Mouse (Mus musculus) stomach, embryonic 14.5 days (tissue): ENCODE measurements around the gene Entpd7. TPM values are rescaled to one million over a fixed set of nuclear protein-coding genes. Genes with fewer than 3 reads are reported as not detected.
A peak's percentile ranks its signal among the peaks of the same experiment; 100 is the strongest.

Experiments used
- ATAC-seq: fragments of 200-750 bp; cut with Nextera tagmentation; 2 replicates; pipeline ENCODE4 v1.8.0; 2017; ENCODE audit warnings: low read depth, moderate TSS enrichment; ENCODE audit not compliant: insufficient number of reproducible peaks, insufficient read depth, low FRiP score
- H3K27ac ChIP-seq: fragments of 300-500 bp; sonication (generic); 2 replicates; pipeline ENCODE4 v1.5.1; 2014; ENCODE audit warnings: mild to moderate bottlenecking, low read length, moderate library complexity, mixed read lengths
- H3K27me3 ChIP-seq: fragments of 300-500 bp; sonication (generic); 2 replicates; pipeline ENCODE4 v1.6.1; 2014; ENCODE audit warnings: low read length, control low read depth, mixed read lengths; ENCODE audit not compliant: control insufficient read depth, insufficient read depth
- H3K36me3 ChIP-seq: fragments of 300-500 bp; sonication (generic); 2 replicates; pipeline ENCODE4 v1.6.1; 2014; ENCODE audit warnings: mild to moderate bottlenecking, control low read depth, low read length, moderate library complexity, mixed read lengths; ENCODE audit not compliant: control insufficient read depth, insufficient read depth
- H3K4me1 ChIP-seq: fragments of 300-500 bp; sonication (generic); 2 replicates; pipeline ENCODE4 v1.6.1; 2014; ENCODE audit warnings: low read length, control low read depth, mixed read lengths; ENCODE audit not compliant: control insufficient read depth, insufficient read depth
- H3K4me2 ChIP-seq: fragments of 300-500 bp; sonication (generic); replicated peaks from 2 replicates; pipeline ENCODE4 v1.6.1; 2014; ENCODE audit warnings: low read depth, low read length, control low read depth
- H3K4me3 ChIP-seq: fragments of 300-500 bp; sonication (generic); 2 replicates; pipeline ENCODE4 v1.5.1; 2014; ENCODE audit warnings: low read depth, low read length, control low read depth
- H3K9ac ChIP-seq: fragments of 300-500 bp; sonication (generic); replicated peaks from 2 replicates; pipeline ENCODE4 v1.6.1; 2014; ENCODE audit warnings: low read depth, mild to moderate bottlenecking, control low read depth, low read length, moderate library complexity, mixed read lengths
- H3K9me3 ChIP-seq: fragments of 300-500 bp; sonication (generic); 2 replicates; pipeline ENCODE4 v1.6.1; 2016; ENCODE audit warnings: low read depth, low read length, control low read depth; ENCODE audit not compliant: control insufficient read depth
- WGBS: fragments of 180-500 bp; shearing (Covaris S2); extraction: QIAGEN DNeasy Blood & Tissue Kit; methylation state at CpG from one replicate; pipeline ENCODE4 v1.1.7; 2014; 5-methylcytosine and 5-hydroxymethylcytosine counted together
- polyA plus RNA-seq: library from polyadenylated mRNA; unstranded; fragments of >200 nt; fragmentation: Nextera tagmentation; extraction: Ambion mirVana; gene quantifications from 2 replicates; pipeline ENCODE4 v1.2.1, GENCODE M21; 2014

The Entpd7 gene
- 15.7 and 16.3 TPM in 2 replicates for polyA plus RNA-seq

DNA sequence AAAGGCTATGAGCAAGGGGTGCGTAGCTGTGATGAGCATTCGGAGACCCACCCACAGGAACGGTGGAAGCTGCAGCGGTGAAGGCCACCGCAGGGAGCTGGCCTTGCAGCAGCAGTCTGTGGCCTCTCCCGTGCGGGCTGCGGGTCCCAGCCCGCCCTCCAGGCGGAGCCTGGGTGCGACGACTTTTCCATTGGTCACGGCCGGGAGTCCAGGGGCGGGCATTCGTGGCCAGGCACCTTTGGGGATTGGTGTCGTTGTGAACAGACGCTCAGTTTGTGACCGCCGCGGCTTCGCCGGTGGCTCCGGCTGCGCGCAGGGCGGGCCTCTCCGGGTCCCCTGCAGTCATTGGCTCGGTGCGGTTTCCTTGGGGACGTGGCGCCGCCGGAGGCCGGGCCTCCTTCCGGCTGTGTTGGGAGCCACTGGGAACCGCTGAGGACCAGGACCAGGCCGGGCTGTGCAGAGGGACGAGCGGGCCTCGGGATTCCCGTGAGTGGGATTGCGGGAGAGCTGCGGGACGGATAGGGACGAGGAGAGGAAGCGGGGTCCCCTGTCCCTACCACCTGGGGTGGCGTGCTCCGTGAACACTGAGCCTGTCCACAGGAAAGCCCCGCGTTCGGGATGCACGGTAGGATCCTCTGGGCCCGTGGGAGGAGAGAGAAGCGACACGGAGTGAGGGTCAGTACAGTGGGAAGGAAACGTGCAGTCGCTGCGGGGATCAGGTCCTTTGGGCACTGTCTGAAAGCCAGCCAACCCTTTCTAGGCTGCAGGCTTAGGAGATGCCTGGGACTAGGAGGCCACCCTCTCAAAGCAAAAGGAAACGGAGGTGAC, at the start of gene Entpd7:
Gene Entpd7 (plus strand): TSS at position 254 of the 828 bp plus-strand sequence.
- peak; percentile 99 for ATAC-seq
- Histone ChIP-seq H3K4me2 (peak within 1 kb of the TSS; percentile 79), H3K9me3 (no peaks in the 10 kb centered on the region), H3K27ac (peak within 1 kb of the TSS; percentile 71), H3K36me3 (peaks cover 10% of the 10 kb centered on the region; the same call in 1 of the 2 replicates), H3K9ac (peak within 1 kb of the TSS; percentile 80), H3K4me1 (0 out of 2 replicates have a peak, but pooled peaks cover 2% of the 10 kb centered on the region), H3K27me3 (no peaks in the 10 kb centered on the region), H3K4me3 (peak within 1 kb of the TSS; percentile 95)
- WGBS = under 1% methylated on average over 60 of the region's 60 CpGs

DNA sequence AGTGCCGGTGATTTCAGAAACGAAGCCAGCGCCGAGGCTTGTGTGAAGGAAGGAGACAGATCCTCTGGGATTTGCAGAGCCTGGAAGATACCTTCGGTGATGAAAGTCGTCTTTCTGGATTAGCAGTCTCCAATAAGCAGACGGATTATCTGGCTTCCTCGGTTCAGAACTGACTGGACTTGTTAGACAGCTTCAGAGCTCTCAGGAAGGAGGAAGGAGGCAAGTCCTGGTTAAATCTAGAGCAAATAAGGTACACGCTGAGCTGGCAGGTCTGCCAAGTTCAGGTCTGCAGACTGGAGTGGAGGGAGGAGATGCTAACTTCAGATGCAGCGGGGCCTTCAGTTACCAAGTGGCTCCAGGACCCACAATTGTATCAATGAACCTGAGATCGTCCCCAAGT, 47.6 kb upstream of the Entpd7 start:
- WGBS = 57% methylated on average over 11 of the region's 11 CpGs
- H3K4me3 ChIP-seq = no peak overlapping the region
- 0 out of 2 replicates have a peak, but pooled peaks cover 3% of the 10 kb centered on the region for H3K4me1 ChIP-seq
- H3K27ac ChIP-seq = no peak overlapping the region
- H3K36me3 ChIP-seq = no peaks in the 10 kb centered on the region
- H3K9me3 ChIP-seq = no peaks in the 10 kb centered on the region
- H3K4me2 ChIP-seq = no peak overlapping the region
- ATAC-seq = 0 out of 2 replicates have a peak, but pooled peaks have one; percentile 28
- no peaks in the 10 kb centered on the region for H3K27me3 ChIP-seq
- H3K9ac ChIP-seq = no peak overlapping the region

GRCm38 (mm10) chr19:43642843-43643242, 46.6 kb upstream of the Entpd7 start:
- Histone ChIP-seq H3K27ac (no peak overlapping the region), H3K9me3 (no peaks in the 10 kb centered on the region), H3K4me3 (no peak overlapping the region), H3K4me2 (no peak overlapping the region), H3K4me1 (0 out of 2 replicates have a peak, but pooled peaks cover 6% of the 10 kb centered on the region), H3K9ac (no peak overlapping the region), H3K36me3 (no peaks in the 10 kb centered on the region), H3K27me3 (no peaks in the 10 kb centered on the region)
- ATAC-seq = no peak
- WGBS = 71% methylated on average over 9 of the region's 9 CpGs

DNA sequence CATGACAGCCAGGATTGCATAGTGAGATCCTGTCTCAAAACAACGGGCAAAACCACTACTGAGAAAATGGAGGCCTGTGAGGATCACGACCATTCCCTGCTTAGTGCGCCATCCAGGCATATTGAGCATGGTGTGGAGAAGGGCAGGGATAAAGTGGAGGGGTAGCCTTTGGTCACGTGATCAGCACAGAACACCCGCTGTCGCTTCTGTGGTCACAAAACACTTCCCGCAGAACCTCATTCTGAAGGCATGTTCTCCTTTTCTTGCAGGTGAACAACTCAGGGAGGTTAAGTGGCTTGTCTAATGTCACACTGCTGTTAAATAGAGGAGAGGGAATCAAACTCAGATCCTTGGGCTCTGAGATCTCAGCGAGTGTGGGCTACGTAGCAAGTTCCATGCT, 44.0 kb upstream of the Entpd7 start:
- Histone ChIP-seq H3K4me2 (no peak overlapping the region), H3K27ac (no peak overlapping the region), H3K27me3 (no peaks in the 10 kb centered on the region), H3K4me1 (0 out of 2 replicates have a peak, but pooled peaks cover 6% of the 10 kb centered on the region), H3K36me3 (no peaks in the 10 kb centered on the region), H3K4me3 (no peak overlapping the region), H3K9me3 (no peaks in the 10 kb centered on the region), H3K9ac (no peak overlapping the region)
- WGBS = 85% methylated on average over 9 of the region's 9 CpGs
- no peak for ATAC-seq

- no peaks in the 10 kb centered on the region for H3K9me3 ChIP-seq
- H3K36me3 ChIP-seq = no peaks in the 10 kb centered on the region
- H3K4me2 ChIP-seq = no peak overlapping the region
- H3K4me1 ChIP-seq = 0 out of 2 replicates have a peak, but pooled peaks cover 6% of the 10 kb centered on the region
- H3K27me3 ChIP-seq = no peaks in the 10 kb centered on the region
- WGBS = 21% methylated on average over 7 of the region's 7 CpGs
- no peak overlapping the region for H3K9ac ChIP-seq
- no peak overlapping the region for H3K27ac ChIP-seq
- H3K4me3 ChIP-seq = no peak overlapping the region
- ATAC-seq = no peak
Observed at GRCm38 (mm10) chr19:43646852-43647251, 42.6 kb upstream of the Entpd7 start.

- no peaks in the 10 kb centered on the region for H3K36me3 ChIP-seq
- no peak for ATAC-seq
- no peak overlapping the region for H3K27ac ChIP-seq
- WGBS = 61% methylated on average over 9 of the region's 9 CpGs
- peaks cover 8% of the 10 kb centered on the region; the same call in 1 of the 2 replicates for H3K4me1 ChIP-seq
- no peak overlapping the region for H3K4me2 ChIP-seq
- no peak overlapping the region for H3K9ac ChIP-seq
- H3K9me3 ChIP-seq = no peaks in the 10 kb centered on the region
- no peaks in the 10 kb centered on the region for H3K27me3 ChIP-seq
- no peak overlapping the region for H3K4me3 ChIP-seq
Observed at GRCm38 (mm10) chr19:43647261-43647660, 42.2 kb upstream of the Entpd7 start.

DNA sequence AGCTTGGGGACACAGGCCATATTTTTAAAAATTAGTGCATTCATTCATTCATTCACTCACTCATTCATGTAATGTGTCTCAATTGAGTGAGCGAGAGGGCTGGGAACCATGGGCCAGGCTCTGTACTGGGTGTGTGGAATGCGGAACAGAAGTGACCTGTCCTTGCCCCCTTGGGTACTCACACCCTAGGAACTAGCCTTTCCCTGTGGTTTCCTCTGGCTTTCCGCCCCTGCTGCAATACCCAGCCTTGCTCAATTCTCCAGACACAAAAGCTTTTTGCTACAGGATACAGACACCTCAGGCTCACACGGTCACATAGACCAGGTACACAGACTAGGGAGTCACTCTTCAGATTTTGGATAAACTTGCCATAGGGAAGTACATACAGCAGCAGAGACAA, 41.1 kb upstream of the Entpd7 start:
- H3K9me3 ChIP-seq = no peaks in the 10 kb centered on the region
- no peak for ATAC-seq
- H3K4me3 ChIP-seq = no peak overlapping the region
- H3K9ac ChIP-seq = no peak overlapping the region
- WGBS = 85% methylated on average over 4 of the region's 4 CpGs
- peaks cover 14% of the 10 kb centered on the region for H3K4me1 ChIP-seq
- no peak overlapping the region for H3K27ac ChIP-seq
- H3K27me3 ChIP-seq = no peaks in the 10 kb centered on the region
- no peak overlapping the region for H3K4me2 ChIP-seq
- no peaks in the 10 kb centered on the region for H3K36me3 ChIP-seq

DNA sequence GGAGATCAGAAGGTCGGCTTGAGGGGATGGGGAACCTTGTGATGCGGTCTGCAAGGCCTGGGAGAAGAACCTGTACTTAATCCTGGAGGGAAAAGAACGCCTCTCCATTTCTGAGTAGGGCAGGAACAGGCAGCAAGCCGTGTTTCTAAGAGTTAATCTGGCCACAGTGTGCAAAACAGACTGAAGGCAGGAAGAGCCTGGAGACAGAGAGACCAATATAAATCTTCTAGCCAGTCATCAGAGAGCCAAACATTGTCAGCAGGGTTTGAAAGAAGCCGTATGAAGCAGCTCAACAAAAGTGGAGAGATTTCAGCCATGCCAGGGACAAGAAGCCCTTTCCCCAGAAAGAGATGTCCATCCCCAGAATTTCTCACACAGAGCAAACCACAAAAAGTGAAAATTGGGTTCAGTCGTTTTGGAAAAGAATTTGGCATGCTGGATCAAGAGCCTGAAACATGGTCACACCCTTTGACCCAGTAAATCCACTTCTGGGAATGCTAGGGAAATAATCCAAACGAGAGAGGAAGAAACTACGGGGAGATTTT, 38.2 kb upstream of the Entpd7 start:
- Histone ChIP-seq H3K4me2 (no peak overlapping the region), H3K4me3 (no peak overlapping the region), H3K27ac (peak overlapping the region; percentile 62; the same call in 1 of the 2 replicates), H3K27me3 (no peaks in the 10 kb centered on the region), H3K9me3 (no peaks in the 10 kb centered on the region), H3K36me3 (no peaks in the 10 kb centered on the region), H3K4me1 (peaks cover 19% of the 10 kb centered on the region), H3K9ac (no peak overlapping the region)
- WGBS = 28% methylated on average over 8 of the region's 8 CpGs
- ATAC-seq = 0 out of 2 replicates have a peak, but pooled peaks have one; percentile 44
